Mouse (Mus musculus) stomach, postnatal 0 days (tissue): ENCODE measurements around the gene Mib2.

Experiments
- CTCF ChIP-seq: IDR thresholded peaks from 2 replicates; pipeline ENCODE4 v1.5.1; 2016; ENCODE audit warnings: antibody characterized with exemption, low read depth, mild to moderate bottlenecking, moderate library complexity
- EP300 ChIP-seq: optimal IDR thresholded peaks from 2 replicates; pipeline ENCODE3; 2016; ENCODE audit warnings: antibody characterized with exemption

- TF ChIP-seq CTCF (no peak), EP300 (no peak)
Observed at GRCm38 (mm10) chr4:155613264-155613663, 55.7 kb downstream of the Mib2 start.
